Mouse (Mus musculus) R1 (cell line): ENCODE measurements around the gene Macrod1.
A peak's percentile ranks its signal among the peaks of the same experiment; 100 is the strongest.
"Not testable (repeated sequence)": the region's sequence is repeated elsewhere in the genome, so short reads cannot be mapped to it uniquely, and the experiment has no call there.

Experiments
- DNase-seq: peaks from one replicate; pipeline ENCODE4 v3.0.0-alpha.2; 2018; ENCODE audit warnings: low read depth, low spot score

The Macrod1 gene

DNA sequence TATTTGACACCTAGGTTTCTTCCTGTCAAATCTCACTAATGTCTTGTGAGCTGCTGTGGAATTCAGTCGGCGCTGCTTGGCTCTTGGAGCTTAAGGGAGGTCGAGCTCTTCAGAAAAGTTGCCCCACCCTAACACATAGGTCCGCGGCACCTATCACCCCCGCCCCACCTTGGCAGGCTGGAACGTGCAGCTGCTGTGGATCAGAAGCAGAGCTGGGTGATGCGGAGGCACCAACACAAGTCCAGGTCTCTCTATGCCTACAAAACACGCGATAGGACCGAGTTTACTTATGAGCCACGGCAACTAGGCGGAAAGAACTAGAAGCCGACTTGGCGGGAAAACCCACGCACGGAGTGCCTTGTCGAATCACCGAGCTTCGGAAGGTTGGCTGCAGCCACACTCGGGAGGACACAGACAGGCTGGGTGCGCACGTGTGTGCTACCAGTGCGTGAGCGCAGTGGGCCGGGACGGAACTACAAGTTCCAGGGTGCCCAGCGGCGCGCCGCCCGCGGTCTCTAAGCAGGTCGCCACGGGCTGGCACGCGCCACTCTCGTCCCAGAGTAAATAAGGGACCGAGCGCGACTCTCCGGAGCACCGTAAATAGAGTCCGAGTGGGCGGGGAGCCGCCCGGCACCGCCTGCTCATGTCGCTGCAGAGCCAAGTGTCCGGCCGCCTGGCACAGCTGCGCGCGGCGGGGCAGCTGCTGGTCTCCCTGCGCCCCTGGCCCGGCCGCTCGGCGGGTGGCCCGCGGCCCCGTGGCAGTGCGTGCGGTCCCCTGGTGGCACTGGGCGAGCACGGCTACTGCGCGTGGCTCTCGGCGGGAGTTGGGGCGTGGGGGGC, at the start of gene Macrod1:
Macrod1 (plus strand) TSS at position 563 of the 840 bp plus-strand sequence.
- DNase-seq = peak; percentile 88

DNA sequence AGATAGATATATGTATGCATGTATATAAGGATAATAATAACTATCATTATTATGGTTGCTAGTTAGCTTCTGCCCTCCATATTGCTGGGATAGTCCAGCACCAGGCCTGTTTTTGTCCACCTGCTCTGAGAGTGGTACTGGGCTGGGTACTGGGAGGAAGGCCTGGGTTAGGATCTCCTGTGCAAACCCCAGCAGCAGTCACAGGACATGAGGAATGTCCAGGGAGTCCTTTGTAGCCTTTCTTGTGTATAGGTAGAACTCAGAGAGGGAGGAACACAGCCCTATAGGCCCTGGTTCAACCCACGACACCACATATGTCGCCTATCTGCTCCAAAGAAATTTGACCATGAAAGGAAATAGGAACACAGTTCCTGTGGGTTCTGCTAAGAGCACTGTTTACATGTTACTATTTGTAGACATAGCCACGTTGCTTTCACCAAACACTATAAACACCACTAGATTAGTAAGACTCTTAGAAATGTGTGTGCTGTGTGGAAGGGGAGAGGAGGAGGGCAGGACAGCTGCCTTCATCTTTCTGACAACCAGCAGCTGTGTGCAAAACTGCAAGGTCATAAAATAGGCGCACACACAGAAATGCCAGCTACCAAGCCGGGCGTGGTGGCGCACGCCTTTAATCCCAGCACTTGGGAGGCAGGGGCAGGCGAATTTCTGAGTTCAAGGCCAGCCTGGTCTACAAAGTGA, 49.6 kb upstream of the Macrod1 start:
- DNase-seq = no peak

DNA sequence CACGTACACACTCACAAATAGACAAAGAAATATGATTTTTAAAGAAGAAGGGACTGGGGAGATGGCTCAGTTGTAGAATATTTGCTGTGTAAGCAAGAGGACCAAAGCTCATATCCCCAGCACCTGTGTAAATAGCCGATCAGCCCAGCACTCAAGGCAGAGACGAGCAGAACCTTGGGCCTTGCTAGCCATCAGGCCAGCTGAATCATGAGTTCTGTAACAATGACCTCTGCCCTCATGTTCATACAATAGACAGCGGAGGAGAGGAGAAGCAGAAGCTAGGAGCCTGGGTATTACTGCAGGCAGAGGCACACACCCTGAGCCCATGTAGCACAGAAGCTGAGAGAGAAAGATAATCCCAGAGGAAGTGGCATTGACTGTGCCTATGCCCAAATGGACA, 44.2 kb upstream of the Macrod1 start:
- no peak for DNase-seq

DNA sequence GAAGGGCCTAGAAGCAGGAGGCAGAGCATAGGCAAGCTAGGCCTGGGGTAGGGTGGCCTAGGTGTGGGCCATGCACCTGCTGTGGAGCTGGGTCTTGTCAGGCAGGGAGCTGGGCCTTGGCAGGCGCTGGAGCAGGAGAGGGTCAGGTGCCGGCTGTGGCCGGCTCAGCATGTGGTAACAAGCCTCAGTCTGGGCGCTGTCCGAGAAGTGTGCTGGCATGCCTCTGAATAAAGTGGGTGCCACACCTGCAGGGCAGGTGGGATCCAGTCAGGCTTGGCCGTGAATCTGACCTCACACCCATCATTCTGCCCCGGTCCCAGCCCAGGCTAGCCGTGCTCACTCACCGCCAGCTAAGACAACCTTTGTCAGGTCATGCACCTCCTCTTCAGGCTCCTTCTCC, 42.6 kb upstream of the Macrod1 start:
- no peak for DNase-seq

DNA sequence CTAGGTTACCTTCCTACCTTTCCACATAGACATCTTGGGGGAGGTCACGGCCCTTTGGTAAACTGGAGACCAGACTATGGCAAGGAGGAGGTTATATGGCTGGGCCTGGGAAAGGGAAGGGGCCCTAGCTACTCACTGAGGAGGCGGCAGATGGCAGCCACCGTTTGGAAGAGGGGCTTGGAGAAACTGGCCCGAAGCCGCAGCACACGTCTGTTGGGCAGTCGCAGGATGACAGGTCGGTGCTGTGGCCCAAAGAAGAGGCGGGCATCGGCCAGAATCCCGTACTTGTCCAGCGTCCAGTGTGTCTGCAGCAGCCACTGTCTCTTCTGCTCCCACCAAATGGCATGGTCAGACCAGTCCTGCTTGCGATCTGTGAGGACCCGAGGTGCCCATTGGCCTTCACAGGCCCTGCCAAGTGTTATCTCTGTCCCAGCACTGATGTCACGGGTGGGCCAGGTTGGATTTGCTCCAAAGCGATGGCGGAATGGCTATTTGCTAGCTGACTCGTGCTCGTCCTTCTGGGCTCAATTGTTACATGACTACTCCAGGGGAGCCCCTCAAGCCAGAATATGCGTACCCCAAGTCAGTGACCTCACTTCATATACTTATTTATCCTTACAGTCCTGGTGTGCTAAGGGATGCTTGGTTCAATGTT, 42.0 kb upstream of the Macrod1 start:
- DNase-seq = no peak

DNA sequence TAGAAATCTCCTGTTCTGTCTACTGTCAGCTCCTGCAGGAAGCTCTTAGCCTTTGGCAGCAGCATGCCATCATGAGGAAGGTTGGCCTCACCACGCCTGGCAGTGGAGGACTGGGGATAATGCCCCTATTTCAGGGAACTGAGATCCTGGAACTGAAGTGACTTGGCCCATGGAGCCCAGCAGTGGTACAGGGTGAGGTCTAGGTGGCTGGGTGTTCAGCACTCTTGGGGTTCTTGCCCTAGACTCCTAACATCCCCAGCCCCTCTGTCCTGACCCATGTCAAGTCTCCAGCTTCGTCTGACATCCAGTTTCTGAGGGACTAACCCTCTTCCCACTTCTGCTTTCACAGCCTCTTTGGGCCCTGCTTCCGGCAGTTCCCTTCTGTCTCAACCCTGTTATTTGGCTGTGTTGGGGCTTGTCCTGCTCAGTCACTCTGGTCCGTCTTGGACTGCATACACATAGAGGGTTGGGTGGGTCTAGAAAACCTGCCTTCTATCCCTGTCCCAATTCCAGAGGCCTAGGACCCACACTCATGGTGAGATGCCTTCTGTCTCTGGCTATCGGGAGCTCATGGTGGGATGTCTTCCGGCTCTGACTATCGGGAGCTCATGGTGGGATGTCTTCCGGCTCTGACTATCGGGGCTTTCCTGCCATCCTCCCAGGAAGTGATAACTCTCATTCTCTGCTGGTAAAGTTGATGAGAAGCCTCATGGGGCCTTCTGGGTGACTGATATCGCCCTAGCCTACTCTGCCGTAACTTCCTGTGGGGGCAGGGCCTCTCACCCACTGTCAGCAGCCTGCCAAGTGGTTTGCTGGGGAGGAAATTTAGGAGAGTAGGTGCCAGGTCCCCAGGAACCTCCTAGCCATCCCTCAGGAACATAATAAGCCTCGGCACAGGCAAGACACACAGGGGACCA, 38.8 kb upstream of the Macrod1 start:
- no peak for DNase-seq

DNA sequence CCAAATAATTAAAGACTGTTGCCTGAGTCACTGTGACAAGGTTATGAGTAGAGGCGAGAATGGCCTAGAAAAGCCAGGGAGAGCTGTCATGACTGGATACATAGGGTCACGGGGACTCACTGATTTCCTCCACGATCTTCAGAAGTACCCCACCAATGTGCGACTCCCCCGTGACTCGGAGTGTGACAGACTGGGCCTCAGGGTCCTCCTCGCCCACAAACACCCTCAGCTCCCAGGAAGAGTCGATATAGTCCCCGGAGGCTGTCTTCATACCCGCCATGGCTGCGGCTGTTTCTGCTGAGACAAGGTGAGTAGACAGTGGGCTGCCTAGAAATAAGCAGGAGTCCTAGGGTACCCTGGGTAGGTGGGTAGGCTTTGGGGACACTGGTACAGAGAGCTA, 38.1 kb upstream of the Macrod1 start:
- no peak for DNase-seq

DNA sequence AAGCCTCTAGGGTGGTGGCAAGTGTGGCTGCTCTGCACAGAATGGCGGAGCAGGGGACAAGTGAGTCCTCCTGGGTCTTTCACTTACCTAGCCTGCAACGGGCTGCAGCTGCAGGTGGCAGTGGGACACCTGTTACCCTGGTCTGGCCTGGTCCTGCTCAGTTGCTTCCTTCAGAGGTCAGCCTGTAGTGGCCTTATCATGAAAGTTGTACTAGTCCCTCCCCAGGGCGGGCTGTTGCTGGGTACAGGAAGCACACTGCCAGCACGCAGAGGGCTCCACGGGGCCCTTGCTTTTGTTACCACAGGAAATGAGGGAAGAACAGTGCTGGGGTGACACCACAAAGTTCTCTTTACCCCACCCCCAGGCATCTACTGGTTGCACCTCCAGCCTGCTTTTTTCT, 37.4 kb upstream of the Macrod1 start, which contains the start of gene Fermt3:
Fermt3 (minus strand) TSS at position 279 of the 400 bp plus-strand sequence.
- no peak for DNase-seq

DNA sequence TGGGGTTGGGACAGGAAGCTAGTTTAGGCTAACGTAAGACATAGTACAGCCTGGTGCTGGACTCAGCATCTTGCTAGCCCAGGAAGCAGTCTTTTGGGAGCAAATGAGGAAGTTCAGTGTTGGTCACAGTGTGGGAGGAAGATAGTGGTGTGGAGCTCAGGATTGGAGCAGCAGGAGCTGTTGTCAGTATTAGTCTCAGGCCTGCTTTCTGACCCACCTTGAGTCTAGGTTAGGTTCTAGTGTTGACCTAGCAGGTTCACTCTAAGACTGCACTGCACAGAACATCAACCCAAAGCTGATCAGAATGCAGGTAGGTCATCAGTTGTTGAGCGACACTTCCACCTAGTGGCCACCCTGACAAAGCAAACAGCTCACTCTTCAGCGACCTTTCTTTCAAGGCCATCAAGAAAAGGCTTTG, 36.4 kb upstream of the Macrod1 start:
- peak; percentile 81 for DNase-seq

DNA sequence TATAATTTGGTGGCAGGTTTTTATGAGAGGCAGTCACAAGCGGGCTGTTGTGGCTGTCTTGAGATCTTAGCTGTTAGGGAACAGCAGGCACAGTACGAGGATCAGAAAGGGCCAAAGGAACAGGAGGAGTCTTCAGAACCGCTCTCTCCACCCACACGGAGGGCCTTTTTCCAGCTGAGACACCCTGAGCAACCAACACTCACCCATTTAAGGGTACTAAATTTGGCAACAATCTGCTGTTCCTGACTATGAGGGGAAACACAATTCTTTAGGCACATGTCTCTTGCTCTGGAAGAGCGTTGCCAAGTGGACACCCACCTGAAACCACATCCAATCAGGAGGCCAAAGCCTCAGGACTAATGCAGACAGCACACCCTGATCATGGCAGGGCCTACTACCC, 27.1 kb upstream of the Macrod1 start:
- no peak for DNase-seq

DNA sequence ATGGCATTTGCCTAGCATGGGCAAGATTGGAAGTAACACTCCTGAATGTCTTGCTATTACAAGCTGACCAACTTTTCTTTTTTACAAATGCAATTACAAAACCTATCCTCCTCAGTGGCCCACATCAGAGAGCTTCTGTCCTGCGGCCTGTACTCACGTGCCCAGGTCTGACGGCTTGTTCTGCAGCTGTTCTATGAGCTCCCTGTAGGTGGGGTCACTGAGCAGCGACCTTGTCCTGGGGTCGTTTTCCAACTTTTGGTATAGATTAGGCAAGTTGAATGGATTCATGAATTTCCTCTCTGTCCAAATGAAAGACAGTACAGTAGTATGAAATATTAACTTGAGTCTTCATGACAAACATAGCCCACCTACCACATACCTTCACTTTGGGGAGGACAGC, 22.6 kb upstream of the Macrod1 start:
- DNase-seq = peak; percentile 57

DNA sequence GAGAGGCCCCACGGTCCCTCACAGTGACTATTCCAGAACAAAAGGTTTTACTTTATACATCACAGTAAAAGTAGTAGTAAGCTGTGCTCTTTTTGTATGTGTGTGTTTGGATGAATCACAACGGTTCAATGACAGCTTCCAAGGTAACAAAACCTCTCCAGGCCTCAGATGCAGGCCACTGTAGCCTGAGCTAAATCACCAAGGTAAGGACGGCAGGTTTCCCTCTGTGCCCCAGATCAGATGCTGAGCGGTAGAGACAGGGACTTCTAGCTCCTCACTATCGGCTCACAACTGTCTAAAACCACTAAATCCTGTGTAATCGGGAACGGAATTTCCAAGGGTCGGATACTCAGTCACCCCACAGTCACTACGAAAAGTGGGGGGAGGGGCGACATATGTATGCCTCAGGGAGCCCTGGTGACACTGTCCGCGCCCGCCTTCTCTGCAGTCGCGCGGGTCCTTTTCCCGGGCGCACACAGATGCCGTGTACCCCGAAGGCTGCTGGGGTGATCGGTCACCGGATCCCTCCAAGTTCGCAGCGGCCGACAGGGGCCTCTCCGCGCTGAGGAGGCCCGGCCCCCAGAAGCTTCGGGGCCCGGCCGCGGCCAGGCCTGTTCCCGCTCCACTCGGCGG, 17.4 kb upstream of the Macrod1 start:
- DNase-seq = peak; percentile 74

DNA sequence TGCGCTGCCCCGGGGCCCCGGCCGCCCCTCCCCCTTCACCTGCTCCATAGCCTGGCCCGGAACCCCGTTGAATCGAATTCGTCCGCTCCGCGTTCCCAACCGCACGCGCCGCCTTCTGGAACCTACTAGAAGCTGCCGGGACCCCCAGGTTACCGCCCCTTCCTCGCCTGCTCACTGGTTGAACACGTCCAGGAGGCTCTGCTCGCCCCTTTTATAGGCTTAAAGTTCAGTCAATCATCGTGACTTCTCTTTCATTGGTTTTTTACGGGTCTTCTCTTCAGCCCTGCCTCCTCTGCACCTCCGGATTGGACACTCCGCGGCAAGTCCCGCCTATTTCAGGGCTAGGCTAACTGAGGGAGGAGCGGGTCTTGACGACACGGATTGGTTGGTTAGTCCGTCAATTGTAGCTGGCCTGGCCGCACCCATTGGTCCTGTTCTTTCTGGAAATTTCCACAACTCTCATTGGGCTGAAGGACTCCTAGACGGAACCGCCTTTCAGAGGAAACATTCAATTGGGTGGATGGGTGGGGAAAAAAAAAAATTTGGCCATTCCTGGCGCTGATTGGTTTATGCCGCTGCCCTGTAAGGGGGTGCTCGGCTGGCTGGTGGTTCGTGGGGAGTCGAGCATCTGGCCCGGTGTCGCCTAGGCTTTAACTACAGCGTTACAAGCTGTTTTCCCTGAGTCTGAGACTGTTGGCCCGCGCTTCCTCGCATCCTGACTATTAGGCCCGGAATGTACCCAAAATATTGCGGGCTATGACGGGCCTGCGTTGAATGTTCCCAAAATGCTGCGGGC, 16.6 kb upstream of the Macrod1 start, which contains the start of gene Stip1:
Stip1 (minus strand) TSS at position 127 of the 796 bp plus-strand sequence.
- peak; percentile 100 for DNase-seq

DNA sequence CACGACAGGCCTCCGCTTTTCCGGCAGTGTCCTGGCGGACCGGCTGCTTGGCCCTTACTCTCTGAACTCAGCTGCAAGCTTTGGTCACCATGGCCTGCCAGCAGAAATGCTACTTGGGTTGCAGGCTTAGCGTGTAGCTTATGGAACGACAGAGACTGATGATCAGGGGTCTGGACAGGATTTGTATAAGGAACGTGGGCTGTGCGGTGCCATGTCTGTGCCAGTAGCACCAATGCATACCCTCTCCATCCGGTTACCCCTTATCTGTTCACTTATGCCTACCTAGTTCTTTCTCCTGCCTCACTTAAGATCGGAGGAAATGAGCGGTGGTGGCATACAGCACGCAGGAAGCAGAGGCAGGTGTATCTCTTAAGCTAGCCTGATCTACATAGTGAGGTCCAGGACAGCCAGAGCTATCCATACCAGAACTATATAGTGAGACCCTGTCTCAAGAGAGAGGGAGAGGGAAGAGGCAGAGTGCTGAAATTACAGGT, 15.9 kb upstream of the Macrod1 start:
- no peak for DNase-seq

DNA sequence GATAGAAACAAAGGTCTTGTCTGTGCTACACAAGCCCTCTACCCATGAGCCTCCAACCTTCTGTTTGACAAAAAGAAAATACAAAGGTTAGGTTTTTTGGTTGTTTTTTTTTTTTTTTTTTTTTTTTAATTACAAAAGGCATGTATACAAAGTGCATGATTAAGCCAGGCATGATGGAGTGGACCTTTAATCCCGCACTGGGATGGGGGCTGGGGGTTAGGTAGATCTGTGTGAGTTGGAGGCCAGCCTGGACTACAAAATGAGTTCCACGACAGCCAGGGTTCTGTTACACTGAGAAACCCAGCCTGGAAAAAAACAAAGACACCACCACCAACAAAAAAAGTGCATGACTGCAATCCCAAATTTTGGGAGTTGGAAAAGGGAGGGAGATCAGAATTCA, 15.4 kb upstream of the Macrod1 start:
- no peak for DNase-seq

DNA sequence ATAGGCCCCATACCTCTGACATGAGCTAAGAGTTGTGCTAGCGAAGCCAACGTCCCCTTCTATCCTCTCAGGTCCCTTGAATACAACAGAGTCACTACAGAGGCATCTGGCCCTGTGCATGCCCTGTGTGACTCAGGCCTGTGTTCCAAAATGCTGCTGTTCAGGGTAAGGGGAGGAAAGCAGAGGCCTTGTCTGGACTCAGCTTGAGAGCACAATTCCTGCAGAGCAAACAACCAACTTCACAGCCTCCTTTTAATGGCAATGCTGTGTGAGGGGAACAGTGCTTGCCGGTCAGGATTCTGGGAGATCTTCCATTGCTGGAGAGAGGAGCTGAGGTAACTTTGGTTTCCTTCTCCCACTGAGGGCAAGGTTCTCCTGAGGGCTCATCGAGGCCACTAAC, 12.3 kb upstream of the Macrod1 start:
- no peak for DNase-seq

DNA sequence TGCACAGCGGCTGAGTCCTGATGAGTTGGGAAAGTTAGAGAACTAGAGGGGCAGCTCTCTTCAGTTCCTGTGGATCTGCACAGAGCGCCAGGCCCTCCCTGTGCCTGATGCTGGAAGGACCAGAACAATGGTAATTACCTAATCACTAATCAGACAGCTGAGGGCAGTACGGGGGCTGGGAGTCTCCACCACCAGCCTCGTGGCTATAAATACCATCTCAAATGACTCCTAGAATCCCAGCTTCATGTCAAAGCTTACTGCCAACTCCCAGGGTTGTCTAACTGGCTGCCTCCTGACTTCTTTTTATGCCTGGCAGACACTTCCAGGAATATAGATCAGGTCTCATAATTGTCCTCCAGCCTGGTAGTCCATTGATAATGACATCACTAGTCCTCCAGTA, 11.9 kb upstream of the Macrod1 start:
- DNase-seq = no peak

DNA sequence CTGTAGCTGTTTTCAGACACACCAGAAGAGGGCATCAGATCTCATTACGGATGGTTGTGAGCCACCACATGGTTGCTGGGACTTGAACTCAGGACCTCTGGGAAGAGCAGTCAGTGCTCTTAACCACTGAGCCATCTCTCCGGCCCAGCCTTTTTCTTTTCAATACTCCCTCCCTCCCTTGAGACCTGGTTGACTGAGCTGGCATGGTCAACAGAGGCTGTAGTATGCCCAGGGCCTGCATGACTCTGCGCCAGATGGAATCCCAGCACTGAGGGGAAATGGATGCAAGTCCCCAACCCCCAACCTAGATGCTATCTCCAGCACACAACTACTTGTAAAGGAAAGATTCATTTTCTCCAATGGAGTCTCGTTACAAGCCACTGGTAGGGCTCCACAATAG, 3.2 kb upstream of the Macrod1 start:
- not testable (repeated sequence) for DNase-seq

DNA sequence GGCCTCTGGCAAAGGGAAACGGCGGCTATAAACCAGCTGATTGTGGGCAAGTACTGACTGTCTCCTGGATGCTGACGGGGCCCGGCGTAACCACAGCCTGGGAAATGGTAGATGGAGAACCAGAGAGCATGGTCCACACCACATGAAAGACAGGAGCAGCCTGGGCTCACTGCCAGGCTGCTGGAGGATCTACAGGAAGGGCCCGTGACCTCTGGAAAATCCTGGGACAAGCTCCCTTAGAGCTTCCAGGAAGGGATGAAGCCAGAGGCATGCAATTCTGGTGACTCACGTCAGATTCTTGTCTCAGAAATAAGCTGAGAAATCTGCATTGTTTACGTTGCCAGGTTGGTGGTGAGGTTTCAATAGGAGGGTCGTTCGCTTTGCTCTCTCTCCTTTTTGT, 1.8 kb upstream of the Macrod1 start:
- DNase-seq = peak; percentile 54

DNA sequence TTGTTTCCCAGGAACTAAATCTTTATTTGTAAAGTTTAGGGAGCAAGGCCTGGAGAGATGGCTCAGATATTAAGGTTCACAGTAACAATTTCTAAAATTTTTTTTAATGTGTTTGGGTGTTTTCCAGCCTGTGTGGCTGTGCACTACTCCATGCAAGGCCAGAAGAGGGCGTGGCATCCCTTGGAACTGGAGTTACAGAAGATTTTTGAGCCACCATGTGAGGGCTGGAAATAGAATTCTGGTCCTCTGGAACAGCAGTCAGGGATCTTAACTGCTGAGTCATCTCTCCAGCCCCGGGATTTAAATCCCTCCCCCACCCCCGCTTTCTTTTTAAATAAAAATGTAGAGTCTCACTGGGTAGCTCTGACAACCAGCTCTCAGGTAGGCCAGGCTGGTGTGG, 1.4 kb upstream of the Macrod1 start:
- DNase-seq = peak; percentile 85
